Mouse (Mus musculus) spleen, adult 12 weeks (tissue): ENCODE data around the gene Atn1.

Source experiments
- DNase-seq: peaks from one replicate; pipeline ENCODE4 v3.0.0; 2022; ENCODE audit warnings: low spot score

The Atn1 gene

DNA sequence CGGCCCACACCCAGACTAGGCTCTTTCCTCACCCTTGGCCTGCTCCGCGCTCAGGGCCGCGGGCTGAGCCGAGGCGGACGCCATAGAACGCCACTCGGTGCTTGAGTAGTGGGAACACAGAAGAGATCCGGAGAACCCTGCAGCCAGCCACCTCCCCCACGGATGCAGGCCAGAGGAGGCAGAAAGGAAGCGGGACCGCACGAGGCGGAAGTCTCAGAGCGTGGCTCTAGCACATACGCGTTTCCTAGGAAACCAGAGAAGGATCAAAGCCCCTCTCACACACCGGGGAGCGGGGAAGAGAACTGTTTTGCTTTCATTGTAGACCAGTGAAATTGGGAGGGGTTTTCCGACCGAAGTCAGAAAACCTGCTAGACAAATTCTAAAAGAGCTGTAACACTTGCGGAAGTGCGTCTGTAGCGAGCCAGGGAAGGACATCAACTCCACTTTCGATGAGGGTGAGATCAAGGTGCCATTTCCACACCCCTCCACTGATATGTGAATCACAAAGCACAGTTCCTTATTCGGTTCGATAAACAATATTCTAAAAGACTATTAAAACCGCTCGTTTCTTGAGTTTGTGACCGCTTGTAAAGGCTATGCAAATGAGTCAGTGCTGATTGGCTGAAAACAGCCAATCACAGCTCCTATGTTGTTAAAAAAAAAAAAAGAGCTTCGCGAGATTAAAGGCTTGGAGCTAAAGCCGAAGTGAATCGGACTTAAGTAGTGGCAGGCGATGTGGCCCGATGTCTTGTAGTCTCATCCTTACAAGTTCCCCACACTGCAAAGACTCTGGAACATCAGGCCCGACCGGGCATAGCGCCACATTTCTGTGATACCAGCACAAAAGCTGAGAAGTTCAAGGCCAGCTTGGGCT, 15.2 kb downstream of the Atn1 start, which contains the start of gene Grcc10:
Gene Grcc10, minus strand, starts transcription at position 487 of the 874 bp plus-strand sequence.
- peak; percentile 80 for DNase-seq

GRCm38 (mm10) chr6:124740211-124740887, 16.0 kb downstream of the Atn1 start:
- DNase-seq: no peak

DNA sequence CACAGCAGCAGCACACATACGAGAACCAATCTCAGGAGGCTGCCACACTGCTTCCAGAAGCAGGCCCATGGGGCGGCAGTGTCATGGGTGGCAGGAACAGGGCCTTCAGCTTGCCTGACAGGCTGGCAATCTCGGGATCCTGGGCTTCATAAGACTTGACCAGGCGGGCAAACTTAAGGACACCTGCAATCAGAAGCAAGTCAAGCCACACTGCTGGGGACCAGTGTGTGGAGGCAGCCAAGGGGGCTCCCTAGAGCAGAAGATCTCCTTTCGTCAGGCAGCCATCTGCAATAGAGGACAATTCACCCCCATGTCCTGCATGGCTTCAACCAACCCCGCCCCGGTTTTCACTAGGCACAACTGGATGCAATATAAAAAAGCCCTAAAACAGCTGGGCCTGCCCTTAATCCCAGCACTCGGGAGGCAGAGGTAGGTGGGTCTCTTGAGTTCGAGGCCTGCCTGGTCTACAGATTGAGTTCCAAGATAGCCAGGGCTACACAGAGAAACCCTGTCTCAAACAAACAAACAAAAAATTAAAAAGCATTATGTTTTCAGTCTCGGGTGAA, 17.0 kb downstream of the Atn1 start:
- DNase-seq: no peak

DNA sequence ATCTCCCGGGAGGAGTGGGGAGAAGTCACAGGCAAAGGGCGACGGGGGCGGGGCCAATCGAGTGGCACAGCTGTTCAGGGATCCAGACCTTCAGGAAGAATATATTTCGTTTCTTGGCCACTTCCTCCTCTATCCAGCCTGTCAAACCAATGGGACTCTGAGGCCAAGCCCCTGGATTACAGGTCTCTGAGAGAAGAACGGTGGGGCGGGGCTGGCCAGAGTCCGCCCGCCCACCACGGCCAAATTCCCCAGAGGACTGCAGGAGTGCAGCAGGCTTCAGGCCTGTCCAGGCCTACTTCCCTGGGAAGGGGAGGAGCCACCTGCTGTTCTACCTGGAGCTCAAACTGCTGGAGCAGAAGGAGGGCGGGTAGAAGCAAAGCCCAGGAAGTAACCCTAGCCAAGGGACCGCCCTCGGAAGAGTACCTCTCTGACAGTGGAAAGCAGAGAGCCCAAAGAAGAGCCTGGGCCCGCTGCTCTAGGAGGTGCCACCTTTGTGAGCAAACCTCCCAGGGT, 17.8 kb downstream of the Atn1 start, which contains the start of gene Ptpn6:
Gene Ptpn6, minus strand, starts transcription at position 204 of the 513 bp plus-strand sequence.
- DNase-seq: no peak

DNA sequence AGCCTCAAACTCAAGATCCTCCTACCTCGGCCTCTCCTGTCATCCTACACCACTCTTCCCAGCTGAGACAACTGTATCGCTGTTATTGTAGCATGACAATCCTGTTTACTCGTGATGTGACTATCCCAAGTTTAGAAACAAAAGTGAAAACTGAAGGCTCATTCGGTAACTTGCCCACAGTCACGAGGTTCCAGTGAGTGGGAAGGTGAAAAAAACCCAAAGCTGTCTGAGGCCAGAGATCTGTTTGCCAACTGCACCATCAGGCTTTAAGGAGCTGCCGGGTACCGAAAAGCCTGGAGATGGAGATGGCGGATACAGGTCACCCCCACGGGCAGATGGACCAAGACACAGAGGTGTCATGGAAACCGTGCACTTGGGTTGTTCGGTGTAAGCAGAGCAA, 19.3 kb downstream of the Atn1 start:
- no peak for DNase-seq

DNA sequence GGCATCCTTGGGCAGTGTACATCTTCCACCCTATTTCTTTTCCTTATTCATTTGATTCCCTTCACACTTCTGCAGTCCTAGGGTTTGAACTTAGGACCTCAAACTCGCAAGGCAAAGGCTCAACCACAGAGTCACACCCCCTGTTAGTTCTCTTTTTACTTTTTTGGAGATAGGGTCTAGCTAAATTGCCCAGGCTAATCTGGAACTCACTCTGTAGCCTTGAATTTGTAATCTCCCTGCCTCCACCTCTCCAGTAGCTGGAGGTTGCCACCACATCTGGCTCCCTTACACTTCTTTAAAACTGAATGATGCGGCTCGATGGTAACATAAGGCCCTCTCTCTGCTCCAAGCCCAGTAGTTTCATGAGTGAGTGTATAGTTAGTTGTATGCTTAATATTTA, 21.9 kb downstream of the Atn1 start:
- no peak for DNase-seq

GRCm38 (mm10) chr6:124732476-124733370, 23.6 kb downstream of the Atn1 start:
- DNase-seq: no peak

GRCm38 (mm10) chr6:124731038-124731437, 25.3 kb downstream of the Atn1 start:
- no peak for DNase-seq

DNA sequence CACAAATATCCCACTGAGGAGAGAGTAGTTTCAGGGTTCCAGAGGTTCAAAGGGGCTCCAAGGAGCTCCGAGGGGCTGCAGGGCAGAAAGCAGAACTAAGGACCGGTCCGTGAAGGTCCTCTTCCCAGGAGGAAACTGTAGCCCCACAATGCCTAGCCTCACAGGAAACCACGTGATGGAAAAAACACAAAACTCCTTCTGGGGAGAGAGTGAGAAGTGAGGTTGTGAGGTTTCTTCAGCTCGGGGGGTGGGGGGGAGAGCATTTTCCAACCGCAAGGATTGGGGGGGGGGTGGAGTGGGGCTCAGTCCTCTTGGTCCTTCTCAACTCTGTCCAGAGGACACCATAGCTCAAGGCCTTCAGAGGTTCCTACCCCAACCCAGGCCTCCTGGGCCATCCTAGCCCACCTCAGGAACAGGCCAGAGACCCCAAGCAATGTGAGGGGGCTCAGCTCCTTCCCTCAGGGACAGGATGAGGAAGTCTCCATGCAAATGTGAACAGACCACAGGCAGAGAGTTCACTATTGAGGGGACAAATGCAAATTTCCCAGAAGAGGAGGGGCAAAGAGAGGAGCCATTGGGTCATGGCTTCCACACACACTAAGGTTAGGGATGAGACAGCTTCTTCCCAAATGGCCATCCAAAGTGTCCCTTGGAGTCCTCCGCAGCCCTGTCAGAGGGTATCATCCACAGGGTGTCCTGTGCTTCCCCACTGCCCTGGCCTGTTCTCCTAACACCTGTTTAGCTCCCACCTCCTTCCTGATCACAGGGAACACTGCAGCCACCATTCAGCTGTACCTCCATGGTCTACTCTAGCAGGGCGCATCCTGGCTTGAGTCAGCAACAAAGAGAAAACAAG, 26.2 kb downstream of the Atn1 start:
- no peak for DNase-seq

- no peak for DNase-seq
Observed at GRCm38 (mm10) chr6:124728621-124729020, 27.7 kb downstream of the Atn1 start.

DNA sequence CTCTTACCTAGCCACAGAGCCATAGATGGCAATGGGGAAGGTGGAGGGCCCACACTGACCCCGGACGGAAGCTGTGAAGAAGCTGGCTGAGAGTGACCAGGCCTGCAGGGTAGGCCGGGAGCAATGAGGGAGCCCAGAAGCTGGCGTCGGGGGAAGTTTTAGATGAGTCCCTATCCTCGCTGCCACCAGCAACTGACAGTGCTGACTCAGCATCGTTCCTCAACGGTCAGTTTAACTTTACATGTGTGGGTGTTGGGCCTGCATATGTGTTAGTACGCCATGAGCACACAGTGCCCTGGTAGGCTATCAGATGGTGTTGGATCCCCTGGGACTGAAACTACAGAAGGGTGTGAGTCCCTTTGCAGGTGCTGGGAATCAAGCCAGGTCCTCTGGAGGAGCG, 31.9 kb downstream of the Atn1 start:
- DNase-seq: no peak

DNA sequence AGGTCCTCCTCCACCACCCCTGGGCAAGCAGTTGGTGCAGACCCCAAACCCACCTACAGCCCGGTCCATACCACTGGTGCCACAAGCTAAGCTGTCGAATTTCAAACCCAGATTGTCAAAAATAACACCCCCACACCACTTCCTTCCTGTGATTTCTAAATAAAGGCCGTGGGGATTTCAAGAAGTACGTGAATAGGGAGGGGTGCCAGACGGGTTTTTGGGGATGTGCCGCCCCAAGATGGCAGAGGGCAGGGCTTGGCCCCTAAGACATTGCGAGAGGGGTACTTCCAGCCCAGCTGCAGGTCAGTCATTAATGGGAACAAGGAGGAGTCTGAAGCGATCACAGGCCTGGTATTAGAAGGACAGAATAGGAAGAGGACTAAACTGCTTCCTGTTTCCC, 32.8 kb downstream of the Atn1 start:
- DNase-seq: no peak

- no peak for DNase-seq
Observed at GRCm38 (mm10) chr6:124722876-124723473, 33.3 kb downstream of the Atn1 start.

DNA sequence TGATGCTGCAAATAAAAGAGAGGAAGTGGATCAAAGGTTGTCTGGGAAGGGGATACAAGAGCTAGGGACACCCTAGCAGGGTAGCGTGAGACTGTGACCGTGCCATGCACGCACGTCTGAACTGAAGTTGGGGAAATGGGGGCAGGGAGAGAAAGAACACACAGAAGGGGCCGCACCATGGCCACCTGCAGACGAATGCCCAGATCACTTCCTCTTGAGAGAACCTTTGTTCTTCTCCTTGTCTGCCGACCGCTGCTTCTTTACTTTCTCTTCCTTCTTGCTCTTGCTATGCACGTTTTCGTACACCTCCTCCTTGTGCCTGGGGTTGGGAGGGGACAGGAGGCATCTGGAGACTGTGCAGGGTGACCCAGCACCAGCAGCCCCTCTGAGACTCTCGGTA, 35.4 kb downstream of the Atn1 start:
- no peak for DNase-seq

DNA sequence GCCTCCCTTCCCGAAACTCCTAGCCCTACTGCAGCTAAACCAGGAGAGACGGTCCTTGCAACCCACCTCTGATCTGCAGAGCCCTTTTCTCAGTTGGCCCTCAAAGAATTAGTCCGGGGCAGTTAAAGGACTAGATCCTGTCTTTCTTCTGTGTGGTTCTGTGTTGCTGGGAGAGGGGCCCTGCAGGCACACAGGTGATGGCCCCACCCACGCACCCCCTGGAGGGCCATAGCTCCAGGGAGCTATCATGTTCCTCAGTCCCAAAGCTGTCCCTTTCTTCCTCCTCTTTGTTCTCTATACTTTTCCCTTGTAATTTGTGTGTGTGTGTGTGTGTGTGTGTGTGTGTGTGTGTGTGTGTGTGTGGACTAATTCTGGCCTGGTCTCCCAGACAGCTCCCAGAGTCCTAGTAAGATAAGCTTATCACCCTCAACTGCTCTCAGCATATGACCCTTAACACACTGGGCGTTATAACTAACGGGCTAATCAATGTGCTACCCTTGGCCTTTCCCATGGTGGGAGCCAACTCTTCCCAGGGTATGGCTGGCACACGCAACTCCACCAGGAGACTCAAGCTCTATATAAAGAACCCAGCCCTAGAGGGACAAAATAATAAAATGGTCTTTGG, 36.9 kb downstream of the Atn1 start:
- no peak for DNase-seq

- DNase-seq: no peak
Observed at GRCm38 (mm10) chr6:124718703-124719102, 37.6 kb downstream of the Atn1 start.

DNA sequence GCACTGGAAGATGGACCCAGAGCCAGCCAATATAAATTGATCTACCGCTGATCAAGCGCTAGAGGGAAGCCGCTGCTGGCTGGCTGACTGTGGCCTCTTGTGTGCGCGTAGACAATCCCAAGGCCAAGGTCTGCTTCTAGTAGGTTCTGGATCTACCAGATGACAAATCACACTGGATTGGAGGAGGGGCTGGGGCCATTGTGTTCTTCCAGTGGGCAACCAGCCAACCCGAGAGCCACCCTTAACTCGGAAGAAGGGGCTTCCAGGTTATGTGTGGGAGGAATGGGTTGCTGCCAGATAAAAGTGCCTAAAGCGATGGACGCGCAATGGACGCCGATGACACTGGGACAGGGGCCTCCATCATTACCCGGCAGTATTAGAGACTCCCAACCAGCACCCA, 38.4 kb downstream of the Atn1 start:
- DNase-seq: no peak

DNA sequence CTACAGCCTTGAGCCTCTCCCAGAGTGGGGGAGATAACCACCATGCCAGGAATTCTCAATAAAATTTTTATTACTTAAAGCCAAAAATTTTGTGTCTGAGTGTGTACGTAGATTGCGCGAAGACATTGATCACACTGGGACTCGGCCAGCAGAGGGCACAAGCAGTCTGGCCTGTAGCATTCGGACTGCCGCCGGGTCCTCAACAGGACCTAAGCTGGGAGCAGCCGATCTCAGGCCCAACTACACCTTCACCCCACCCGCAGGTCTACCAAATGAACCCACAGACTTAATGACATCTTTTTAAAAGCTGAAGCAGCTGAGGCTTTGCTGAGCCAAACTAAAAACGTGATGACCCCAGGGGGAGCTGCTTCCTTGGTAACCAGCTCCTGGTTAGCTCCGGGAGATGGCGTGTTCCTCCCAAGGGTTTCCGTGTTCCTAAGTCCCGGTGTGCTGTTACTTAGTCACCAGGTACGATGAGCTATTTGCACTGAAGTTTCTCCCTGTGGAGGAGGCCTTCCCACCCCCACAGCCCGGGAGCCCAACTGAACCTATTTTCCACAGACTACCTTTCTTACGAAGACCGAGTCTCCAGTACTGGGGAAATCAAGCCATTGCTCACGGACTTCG, 39.3 kb downstream of the Atn1 start:
- DNase-seq: peak; percentile 56

DNA sequence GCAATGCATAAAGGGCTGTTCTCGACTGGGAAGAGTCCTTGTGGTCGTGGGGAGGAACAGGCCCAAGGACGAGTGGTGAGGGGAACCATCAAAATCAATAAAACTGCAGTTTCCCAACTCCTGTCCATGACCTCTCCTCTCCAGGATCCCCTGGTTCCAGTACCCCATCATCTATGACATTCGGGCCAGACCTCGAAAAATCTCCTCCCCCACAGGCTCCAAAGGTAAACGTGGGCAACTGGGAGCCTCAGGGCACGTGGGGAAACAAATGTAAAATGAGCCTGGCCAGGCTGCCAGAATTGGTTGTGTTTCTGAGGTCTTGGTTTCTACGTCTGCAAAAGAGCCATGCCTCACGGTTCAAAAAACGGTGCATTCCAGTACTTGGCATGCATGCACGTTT, 43.4 kb downstream of the Atn1 start:
- DNase-seq: no peak
